Comparison of ENCODE assay signal across 8 mouse cellular contexts in genomic region chr17:72925111-72925510, GRCm38 (mm10). TPM values are rescaled to one million over a fixed set of nuclear protein-coding genes. Genes with fewer than 3 reads are reported as not detected.
DNase-seq lines count a peak whose midpoint lies in the region; ATAC-seq lines count a peak whose summit lies in the region.

No protein-coding gene starts in this region.

- peak; percentile 24; the same call in 1 of the 2 replicates for ATAC-seq in frontal cortex, adult (ENCODE audit: low TSS enrichment)

- intact Hi-C loops in heart, postnatal 10 days (cut with DNase I) = no loop called here

- DNase-seq in frontal cortex, postnatal 14 days (ENCODE audit: low spot score in 2 of 2) = no peak
- peak; percentile 53 for DNase-seq in Muller cell, postnatal 12 days (ENCODE audit: inconsistent ontology term)
- peak; percentile 44 to 47 for DNase-seq in heart, postnatal 10 days
- peak; percentile 71 for DNase-seq in lung, postnatal 36 days
- DNase-seq in thymus, postnatal 36 days = no peak
- DNase-seq in adrenal gland, postnatal 25 days = no peak
- no peak for DNase-seq in cerebellum, adult 11 months

RNA-seq across cellular contexts. Expression of gene Lbh, which starts 7.0 kb away (rescaled TPM):
- total RNA-seq in heart, postnatal 10 days (2021) = 100 to 1,000 TPM; 456 to 731 TPM
- 24.9 and 26.2 TPM in 2 replicates for total RNA-seq in adrenal gland, postnatal 25 days (2021)

Comparison
In these comparisons a context has a peak if more than half of its experiments do, and no peak if none do; other contexts are left out.
1. DNase-seq: peak in Muller cell, postnatal 12 days (single experiment), heart, postnatal 10 days (2 of 2) and lung, postnatal 36 days (single experiment); none in frontal cortex, postnatal 14 days (0 of 2), thymus, postnatal 36 days (0 of 2), adrenal gland, postnatal 25 days (single experiment) and cerebellum, adult 11 months (single experiment).
2. RNA of gene Lbh, which starts 7.0 kb away (total RNA-seq): 456 to 731 TPM in heart, postnatal 10 days; 24.9 to 26.2 TPM in adrenal gland, postnatal 25 days; every median in the first group is over 10 times any median in the second.